Mouse (Mus musculus): ENCODE results near the gene Akap13. TPM values are rescaled to one million over a fixed set of nuclear protein-coding genes. Genes with fewer than 3 reads are reported as not detected.
"Not testable (repeated sequence)": the region's sequence is repeated elsewhere in the genome, so short reads cannot be mapped to it uniquely, and the experiment has no call there.

The Akap13 gene
- total RNA-seq, 2 experiments from 2014 or later = 53.2 to 75.9 TPM

GRCm38 (mm10) chr7:75789746-75790145 is 334.4 kb downstream of the Akap13 start:
- Histone ChIP-seq H3K27ac (peak overlapping the region; percentile 31), H3K4me3 (no peak overlapping the region)
- DNase-seq = peak; percentile 31
- intact Hi-C loops (cut with DNase I) = no loop called here
- no peak for TF ChIP-seq CTCF (IDR thresholded peaks at IDR 0.05)

GRCm38 (mm10) chr7:75791092-75791837 is 335.9 kb downstream of the Akap13 start:
- intact Hi-C loops (cut with DNase I); H3K27ac ChIP-seq; H3K4me3 ChIP-seq; DNase-seq: not testable (repeated sequence)

GRCm38 (mm10) chr7:75793091-75793490 is 337.8 kb downstream of the Akap13 start:
- no peak for DNase-seq
- TF ChIP-seq CTCF (IDR thresholded peaks at IDR 0.05) = no peak
- peak overlapping the region; percentile 70 for H3K27ac ChIP-seq
- H3K4me3 ChIP-seq = no peak overlapping the region
- intact Hi-C loops (cut with DNase I) = no loop called here

GRCm38 (mm10) chr7:75793654-75794335 is 338.5 kb downstream of the Akap13 start:
- H3K4me3 ChIP-seq = no peak overlapping the region
- no peak for DNase-seq
- TF ChIP-seq CTCF (IDR thresholded peaks at IDR 0.05) = no peak
- intact Hi-C loops (cut with DNase I) = no loop called here
- H3K27ac ChIP-seq = peak overlapping the region; percentile 70

- intact Hi-C loops (cut with DNase I) = no loop called here
- H3K4me3 ChIP-seq = no peak overlapping the region
- no peak for TF ChIP-seq CTCF (IDR thresholded peaks at IDR 0.05)
- H3K27ac ChIP-seq = no peak overlapping the region
- no peak for DNase-seq
Measured at GRCm38 (mm10) chr7:75795106-75795505, 339.8 kb downstream of the Akap13 start.

GRCm38 (mm10) chr7:75796474-75796873 is 341.1 kb downstream of the Akap13 start:
- H3K27ac ChIP-seq = peak overlapping the region; percentile 20; the same call in 1 of the 2 replicates
- intact Hi-C loops (cut with DNase I) = no loop called here
- TF ChIP-seq CTCF (IDR thresholded peaks at IDR 0.05) = no peak

GRCm38 (mm10) chr7:75800530-75800929 is 345.2 kb downstream of the Akap13 start:
- no peak for TF ChIP-seq CTCF (IDR thresholded peaks at IDR 0.05)
- intact Hi-C loops (cut with DNase I) = no loop called here
- no peak for DNase-seq

More at GRCm38 (mm10) chr7:75796474-75796873, 341.1 kb downstream of the Akap13 start:
- no peak overlapping the region for H3K4me3 ChIP-seq
- DNase-seq = no peak

GRCm38 (mm10) chr7:75801022-75801421 is 345.7 kb downstream of the Akap13 start:
- intact Hi-C loops (cut with DNase I) = no loop called here
- no peak for TF ChIP-seq CTCF (IDR thresholded peaks at IDR 0.05)
- no peak overlapping the region for H3K27ac ChIP-seq
- H3K4me3 ChIP-seq = no peak overlapping the region
- no peak for DNase-seq

More at GRCm38 (mm10) chr7:75800530-75800929, 345.2 kb downstream of the Akap13 start:
- Histone ChIP-seq H3K27ac (no peak overlapping the region), H3K4me3 (no peak overlapping the region)

- intact Hi-C loops (cut with DNase I) = no loop called here
- TF ChIP-seq CTCF (IDR thresholded peaks at IDR 0.05) = no peak
- H3K27ac ChIP-seq = no peak overlapping the region
- DNase-seq = no peak
- H3K4me3 ChIP-seq = no peak overlapping the region
Measured at GRCm38 (mm10) chr7:75801621-75802358, 346.5 kb downstream of the Akap13 start.

- TF ChIP-seq CTCF (IDR thresholded peaks at IDR 0.05) = no peak
- no peak for DNase-seq
- no peak overlapping the region for H3K4me3 ChIP-seq
- no peak overlapping the region for H3K27ac ChIP-seq
- intact Hi-C loops (cut with DNase I) = no loop called here
Measured at GRCm38 (mm10) chr7:75802887-75803286, 347.6 kb downstream of the Akap13 start.

Small RNAs within 50 kb of the gene (microRNA-seq; reads per million reads assigned to microRNA genes)
- not detected for gene Gm23251

Other genes starting within 250 kb of the Akap13 start
- gene Sv2b, start 146.3 kb upstream of the Akap13 start, total RNA-seq (2021) = under 1 TPM; 0.43 to 0.45 TPM

Data from gastrocnemius, adult 2 months (tissue).